9 mouse cellular contexts compared by ENCODE assay signal in the genomic region with DNA sequence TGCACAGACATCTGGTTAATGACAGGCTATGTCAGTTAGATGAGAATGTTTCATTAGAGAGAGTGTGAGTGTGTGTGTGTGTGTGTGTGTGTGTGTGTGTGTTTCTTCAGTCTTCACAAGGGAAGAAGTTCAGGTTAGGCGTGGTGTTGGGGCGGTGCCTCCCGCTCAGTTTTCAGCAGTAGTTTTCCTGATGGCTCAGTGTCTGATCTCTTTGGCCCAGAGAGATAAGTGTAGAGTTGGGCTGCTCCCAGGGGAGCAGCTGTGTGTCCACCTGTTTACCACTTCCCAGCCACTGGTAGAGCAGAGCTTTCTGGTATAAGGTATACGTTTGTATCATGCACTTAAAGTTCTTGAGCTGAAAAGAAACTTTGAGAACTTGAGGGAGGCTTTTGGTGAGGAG. TPM values are rescaled to one million over a fixed set of nuclear protein-coding genes. Genes with fewer than 3 reads are reported as not detected.
DNase-seq lines count a peak whose midpoint lies in the region; ATAC-seq and TF ChIP-seq lines count a peak whose summit lies in the region.
"Had no signal": no experiment of that assay in that cellular context is flagged by ENCODE, and none has a peak within 500 bp of the region (broad histone marks: within the 10 kb centered on the region; RNA-seq: fewer than 3 reads in every experiment).

No protein-coding gene starts in this region.

- no peaks in the 10 kb centered on the region for H3K27me3 ChIP-seq in lung, embryonic 15.5 days
- H3K27me3 ChIP-seq in embryonic facial prominence, embryonic 15.5 days: no peaks in the 10 kb centered on the region
- H3K27me3 ChIP-seq in limb, embryonic 11.5 days (ENCODE audit: control insufficient read depth, insufficient read depth, low read length): no peaks in the 10 kb centered on the region
- H3K27me3 ChIP-seq in neural tube, embryonic 15.5 days (replicated peaks): peaks cover 12% of the 10 kb centered on the region; the same call in 1 of the 2 replicates
- no peaks in the 10 kb centered on the region for H3K27me3 ChIP-seq in kidney, adult 2 months (replicated peaks; ENCODE audit: control insufficient read depth, insufficient read depth, low read length)

- TF ChIP-seq POLR2A in lung, adult 2 months (IDR thresholded peaks at IDR 0.05; ENCODE audit: borderline replicate concordance, extremely low read depth, low read depth, low read length): no peak
- TF ChIP-seq POLR2A in kidney, adult 2 months (IDR thresholded peaks at IDR 0.05; ENCODE audit: low read depth, low read length): no peak

- H3K36me3 ChIP-seq in lung, embryonic 15.5 days: peaks cover 8% of the 10 kb centered on the region; the same call in 1 of the 2 replicates
- peaks cover 30% of the 10 kb centered on the region for H3K36me3 ChIP-seq in embryonic facial prominence, embryonic 15.5 days
- peaks cover 4% of the 10 kb centered on the region; the same call in 1 of the 2 replicates for H3K36me3 ChIP-seq in limb, embryonic 11.5 days (ENCODE audit: control insufficient read depth, insufficient read depth, low read length)
- H3K36me3 ChIP-seq in neural tube, embryonic 15.5 days: peaks cover 17% of the 10 kb centered on the region
- H3K36me3 ChIP-seq in kidney, adult 2 months (ENCODE audit: control insufficient read depth, insufficient read depth, low read length): no peaks in the 10 kb centered on the region

- no peak for TF ChIP-seq CTCF in lung, adult 2 months (IDR thresholded peaks at IDR 0.05; ENCODE audit: insufficient read depth, low read length)
- no peak for TF ChIP-seq CTCF in kidney, adult 2 months (conservative IDR thresholded peaks at IDR 0.05; ENCODE audit: insufficient read depth, insufficient read length, low read depth, low read length)

- ATAC-seq in lung, embryonic 15.5 days (ENCODE audit: borderline replicate concordance, extremely low read depth, low FRiP score, low TSS enrichment): no peak
- ATAC-seq in embryonic facial prominence, embryonic 15.5 days (ENCODE audit: insufficient number of reproducible peaks, low FRiP score, low TSS enrichment, low read depth): no peak
- ATAC-seq in limb, embryonic 11.5 days (ENCODE audit: insufficient number of reproducible peaks, low FRiP score, low TSS enrichment, low read depth): no peak
- no peak for ATAC-seq in neural tube, embryonic 15.5 days (ENCODE audit: low FRiP score)

- no peaks in the 10 kb centered on the region for H3K9me3 ChIP-seq in lung, embryonic 15.5 days
- H3K9me3 ChIP-seq in embryonic facial prominence, embryonic 15.5 days (replicated peaks): no peaks in the 10 kb centered on the region
- no peaks in the 10 kb centered on the region for H3K9me3 ChIP-seq in limb, embryonic 11.5 days (ENCODE audit: control insufficient read depth, low read length)
- no peaks in the 10 kb centered on the region for H3K9me3 ChIP-seq in neural tube, embryonic 15.5 days (replicated peaks)

- 74% methylated on average over 4 of the region's 4 CpGs for WGBS in lung, embryonic 15.5 days
- 70% methylated on average over 4 of the region's 4 CpGs for WGBS in lung, adult 2 months
- 69% methylated on average over 4 of the region's 4 CpGs for WGBS in embryonic facial prominence, embryonic 15.5 days
- 82% methylated on average over 4 of the region's 4 CpGs for WGBS in limb, embryonic 11.5 days
- 82% methylated on average over 4 of the region's 4 CpGs for WGBS in neural tube, embryonic 15.5 days
- 69% methylated on average over 4 of the region's 4 CpGs for WGBS in kidney, adult 2 months

- H3K4me3 ChIP-seq in lung, embryonic 15.5 days: peak overlapping the region; percentile 97
- no peak overlapping the region for H3K4me3 ChIP-seq in lung, adult 2 months (replicated peaks; ENCODE audit: extremely low read depth, low read depth, low read length)
- peak overlapping the region; percentile 90 for H3K4me3 ChIP-seq in embryonic facial prominence, embryonic 15.5 days (replicated peaks)
- H3K4me3 ChIP-seq in limb, embryonic 11.5 days (ENCODE audit: low read depth, low read length): no peak overlapping the region
- peak overlapping the region; percentile 66; the same call in 1 of the 2 replicates for H3K4me3 ChIP-seq in neural tube, embryonic 15.5 days (replicated peaks)
- no peak overlapping the region for H3K4me3 ChIP-seq in kidney, adult 2 months (ENCODE audit: insufficient read depth, low read depth, low read length)

- peaks cover 17% of the 10 kb centered on the region for H3K4me1 ChIP-seq in lung, embryonic 15.5 days
- H3K4me1 ChIP-seq in lung, adult 2 months (ENCODE audit: control insufficient read depth, insufficient read depth, low read length): peaks cover 11% of the 10 kb centered on the region; the same call in 1 of the 2 replicates
- H3K4me1 ChIP-seq in embryonic facial prominence, embryonic 15.5 days: peaks cover 54% of the 10 kb centered on the region
- H3K4me1 ChIP-seq in limb, embryonic 11.5 days (ENCODE audit: control insufficient read depth, insufficient read depth, low read length): peaks cover 10% of the 10 kb centered on the region
- peaks cover 58% of the 10 kb centered on the region for H3K4me1 ChIP-seq in neural tube, embryonic 15.5 days
- H3K4me1 ChIP-seq in kidney, adult 2 months (ENCODE audit: control insufficient read depth, insufficient read depth, low read length): peaks cover 13% of the 10 kb centered on the region; the same call in 1 of the 2 replicates

- H3K4me2 ChIP-seq in lung, embryonic 15.5 days: peak overlapping the region; percentile 88
- peak overlapping the region; percentile 77 for H3K4me2 ChIP-seq in embryonic facial prominence, embryonic 15.5 days (replicated peaks)
- H3K4me2 ChIP-seq in limb, embryonic 11.5 days (ENCODE audit: low read depth, severe bottlenecking): peak overlapping the region; percentile 81
- H3K4me2 ChIP-seq in neural tube, embryonic 15.5 days: peak overlapping the region; percentile 81

- H3K9ac ChIP-seq in lung, embryonic 15.5 days: peak overlapping the region; percentile 99
- H3K9ac ChIP-seq in embryonic facial prominence, embryonic 15.5 days: no peak overlapping the region; the same call in 1 of the 2 replicates
- no peak overlapping the region for H3K9ac ChIP-seq in limb, embryonic 11.5 days (ENCODE audit: low read length)
- peak overlapping the region; percentile 97; the same call in 1 of the 2 replicates for H3K9ac ChIP-seq in neural tube, embryonic 15.5 days (replicated peaks)

- no peak for DNase-seq in lung, adult 2 months
- no peak for DNase-seq in limb, embryonic 11.5 days (ENCODE audit: low spot score)
- no peak for DNase-seq in gastrocnemius, postnatal 10 days
- no peak for DNase-seq in kidney, adult 2 months
- DNase-seq in left cerebral cortex, adult 8-10 months (ENCODE audit: low spot score in 2 of 2): no peak

- no peak overlapping the region for H3K27ac ChIP-seq in lung, embryonic 15.5 days
- H3K27ac ChIP-seq in embryonic facial prominence, embryonic 15.5 days (replicated peaks): no peak overlapping the region
- no peak overlapping the region for H3K27ac ChIP-seq in limb, embryonic 11.5 days (replicated peaks; ENCODE audit: low read depth, low read length)
- H3K27ac ChIP-seq in neural tube, embryonic 15.5 days (replicated peaks): no peak overlapping the region
- H3K27ac ChIP-seq in kidney, adult 2 months (ENCODE audit: insufficient read depth, low read depth, low read length): no peak overlapping the region

RNA-seq across cellular contexts. Expression of a gene that starts 1.6 kb away (rescaled TPM):
- 168 and 178 TPM in 2 replicates for polyA plus RNA-seq in lung, embryonic 15.5 days (2015; fragmentation: Nextera tagmentation; extraction: Ambion mirVana)
- polyA plus RNA-seq in lung, adult 2 months (2012; rRNA removed): 144 and 157 TPM in 2 replicates
- 244 and 245 TPM in 2 replicates for polyA plus RNA-seq in embryonic facial prominence, embryonic 15.5 days (2015; fragmentation: Nextera tagmentation; extraction: Ambion mirVana)
- polyA plus RNA-seq in limb, embryonic 11.5 days (2014; fragmentation: Nextera tagmentation; extraction: Ambion mirVana): 182 and 203 TPM in 2 replicates
- polyA plus RNA-seq in neural tube, embryonic 15.5 days (2015; fragmentation: Nextera tagmentation; extraction: Ambion mirVana): 236 and 238 TPM in 2 replicates
- 100 to 1,000 TPM; 123 to 145 TPM for total RNA-seq in gastrocnemius, postnatal 10 days (2021)
- 177 and 207 TPM in 2 replicates for polyA plus RNA-seq in kidney, adult 2 months (2012; rRNA removed)
- 100 to 1,000 TPM; 256 to 282 (median 272) TPM for total RNA-seq in left cerebral cortex, adult 8-10 months (2022)

RNA-seq across cellular contexts. Expression of a gene that starts 19.8 kb away (rescaled TPM):
- polyA plus RNA-seq in lung, embryonic 15.5 days (2015; fragmentation: Nextera tagmentation; extraction: Ambion mirVana): 28.5 and 31.7 TPM in 2 replicates
- polyA plus RNA-seq in lung, adult 2 months (2012; rRNA removed): 25.5 and 28.3 TPM in 2 replicates
- polyA plus RNA-seq in embryonic facial prominence, embryonic 15.5 days (2015; fragmentation: Nextera tagmentation; extraction: Ambion mirVana): 31.1 and 33.9 TPM in 2 replicates
- 22.5 and 23.5 TPM in 2 replicates for polyA plus RNA-seq in limb, embryonic 11.5 days (2014; fragmentation: Nextera tagmentation; extraction: Ambion mirVana)
- polyA plus RNA-seq in neural tube, embryonic 15.5 days (2015; fragmentation: Nextera tagmentation; extraction: Ambion mirVana): 45.8 and 48.1 TPM in 2 replicates
- 10 to 100 TPM; 12.0 to 13.1 TPM for total RNA-seq in gastrocnemius, postnatal 10 days (2021)
- polyA plus RNA-seq in kidney, adult 2 months (2012; rRNA removed): 28.7 and 32.5 TPM in 2 replicates
- 10 to 100 TPM; 41.8 to 46.6 (median 42.4) TPM for total RNA-seq in left cerebral cortex, adult 8-10 months (2022)

RNA-seq across cellular contexts. Expression of a gene that starts 29.7 kb away (rescaled TPM):
- 0.10 and 0.12 TPM in 2 replicates for polyA plus RNA-seq in lung, embryonic 15.5 days (2015; fragmentation: Nextera tagmentation; extraction: Ambion mirVana)
- 0.85 TPM in 2 replicates for polyA plus RNA-seq in lung, adult 2 months (2012; rRNA removed)
- 0.25 and 0.35 TPM in 2 replicates for polyA plus RNA-seq in embryonic facial prominence, embryonic 15.5 days (2015; fragmentation: Nextera tagmentation; extraction: Ambion mirVana)
- polyA plus RNA-seq in limb, embryonic 11.5 days (2014; fragmentation: Nextera tagmentation; extraction: Ambion mirVana): 0.10 and 0.12 TPM in 2 replicates
- polyA plus RNA-seq in neural tube, embryonic 15.5 days (2015; fragmentation: Nextera tagmentation; extraction: Ambion mirVana): 1.2 and 1.4 TPM in 2 replicates
- under 1 TPM; 0.75 to 0.86 TPM for total RNA-seq in gastrocnemius, postnatal 10 days (2021)
- 0.33 and 0.38 TPM in 2 replicates for polyA plus RNA-seq in kidney, adult 2 months (2012; rRNA removed)
- 100 to 1,000 TPM; 210 to 222 (median 213) TPM for total RNA-seq in left cerebral cortex, adult 8-10 months (2022)

RNA-seq across cellular contexts. Expression of a gene that starts 38.3 kb away (rescaled TPM):
- 0.04 TPM in 1 of 2 replicates, not detected in the other for polyA plus RNA-seq in lung, embryonic 15.5 days (2015; fragmentation: Nextera tagmentation; extraction: Ambion mirVana)
- polyA plus RNA-seq in lung, adult 2 months (2012; rRNA removed): 0.02 and 0.04 TPM in 2 replicates
- polyA plus RNA-seq in embryonic facial prominence, embryonic 15.5 days (2015; fragmentation: Nextera tagmentation; extraction: Ambion mirVana): 0.13 and 0.15 TPM in 2 replicates
- polyA plus RNA-seq in limb, embryonic 11.5 days (2014; fragmentation: Nextera tagmentation; extraction: Ambion mirVana): not detected in 2 replicates
- 0.15 and 0.17 TPM in 2 replicates for polyA plus RNA-seq in neural tube, embryonic 15.5 days (2015; fragmentation: Nextera tagmentation; extraction: Ambion mirVana)
- not detected for total RNA-seq in gastrocnemius, postnatal 10 days (2021)
- polyA plus RNA-seq in kidney, adult 2 months (2012; rRNA removed): 0.03 TPM in 1 of 2 replicates, not detected in the other
- total RNA-seq in left cerebral cortex, adult 8-10 months (2022): under 1 TPM; 0.59 to 0.81 (median 0.68) TPM
- polyA plus RNA-seq: small intestine, adult 2 months had no signal

RNA-seq across cellular contexts. Expression of a gene that starts 52.2 kb away (rescaled TPM):
- polyA plus RNA-seq in lung, embryonic 15.5 days (2015; fragmentation: Nextera tagmentation; extraction: Ambion mirVana): 5.8 and 8.0 TPM in 2 replicates
- 19.0 and 21.2 TPM in 2 replicates for polyA plus RNA-seq in lung, adult 2 months (2012; rRNA removed)
- polyA plus RNA-seq in embryonic facial prominence, embryonic 15.5 days (2015; fragmentation: Nextera tagmentation; extraction: Ambion mirVana): 9.4 and 10.3 TPM in 2 replicates
- 9.3 and 10.1 TPM in 2 replicates for polyA plus RNA-seq in limb, embryonic 11.5 days (2014; fragmentation: Nextera tagmentation; extraction: Ambion mirVana)
- 6.6 and 7.3 TPM in 2 replicates for polyA plus RNA-seq in neural tube, embryonic 15.5 days (2015; fragmentation: Nextera tagmentation; extraction: Ambion mirVana)
- 10 to 100 TPM in 1 of 2 experiments, 1 to 10 TPM in 1; 8.2 to 11.5 TPM for total RNA-seq in gastrocnemius, postnatal 10 days (2021)
- polyA plus RNA-seq in kidney, adult 2 months (2012; rRNA removed): 7.9 and 8.6 TPM in 2 replicates
- total RNA-seq in left cerebral cortex, adult 8-10 months (2022): 10 to 100 TPM; 10.2 to 15.0 (median 13.0) TPM

Comparison
In these comparisons a context has a peak if more than half of its experiments do, and no peak if none do; other contexts are left out.
1. H3K4me3 ChIP-seq: peak in lung, embryonic 15.5 days (single experiment), embryonic facial prominence, embryonic 15.5 days (single experiment) and neural tube, embryonic 15.5 days (single experiment); none in lung, adult 2 months (single experiment), limb, embryonic 11.5 days (single experiment) and kidney, adult 2 months (single experiment).
2. H3K9ac ChIP-seq: peak in lung, embryonic 15.5 days (single experiment) and neural tube, embryonic 15.5 days (single experiment); none in embryonic facial prominence, embryonic 15.5 days (single experiment) and limb, embryonic 11.5 days (single experiment).
3. Peak in every context shown above with its lines, with median percentiles within 50 percentile points of each other: H3K4me2 ChIP-seq.